Mouse (Mus musculus): ENCODE measurements around the gene F5. TPM values are rescaled to one million over a fixed set of nuclear protein-coding genes. Genes with fewer than 3 reads are reported as not detected.

Gene F5
- polyA plus RNA-seq, 1 experiment from 2014 or later = 0.32 TPM

GRCm38 (mm10) chr1:164241494-164241893, 89.9 kb downstream of the F5 start:
- Histone ChIP-seq H3K9ac (ENCODE audit: low read depth, low read length) (no peak overlapping the region), H3K36me3 (ENCODE audit: control insufficient read depth, insufficient read depth, low read length) (no peaks in the 10 kb centered on the region), H3K9me3 (ENCODE audit: control insufficient read depth, low read length) (no peaks in the 10 kb centered on the region), H3K27me3 (replicated peaks; ENCODE audit: control insufficient read depth, insufficient read depth, low read length) (no peaks in the 10 kb centered on the region), H3K4me1 (ENCODE audit: control insufficient read depth, insufficient read depth, low read length) (no peaks in the 10 kb centered on the region), H3K4me3 (ENCODE audit: low read length) (no peak overlapping the region), H3K4me2 (ENCODE audit: low read depth, low read length) (no peak overlapping the region), H3K27ac (ENCODE audit: low read length) (no peak overlapping the region)
- no peak for ATAC-seq
- WGBS = 78% methylated on average over 2 of the region's 2 CpGs

- Histone ChIP-seq H3K4me2 (ENCODE audit: low read depth, low read length) (no peak overlapping the region), H3K4me1 (ENCODE audit: control insufficient read depth, insufficient read depth, low read length) (peaks cover 2% of the 10 kb centered on the region), H3K27ac (ENCODE audit: low read length) (no peak overlapping the region), H3K4me3 (ENCODE audit: low read length) (no peak overlapping the region), H3K36me3 (ENCODE audit: control insufficient read depth, insufficient read depth, low read length) (no peaks in the 10 kb centered on the region), H3K9ac (ENCODE audit: low read depth, low read length) (no peak overlapping the region), H3K27me3 (replicated peaks; ENCODE audit: control insufficient read depth, insufficient read depth, low read length) (no peaks in the 10 kb centered on the region), H3K9me3 (ENCODE audit: control insufficient read depth, low read length) (no peaks in the 10 kb centered on the region)
- ATAC-seq = peak; percentile 68
- whole genome bisulfite sequencing = 57% methylated on average over 8 of the region's 8 CpGs
These were observed 91.2 kb downstream of the F5 start for GRCm38 (mm10) chr1:164242809-164243208.

GRCm38 (mm10) chr1:164247442-164247841, 95.8 kb downstream of the F5 start:
- H3K4me1 ChIP-seq (ENCODE audit: control insufficient read depth, insufficient read depth, low read length) = peaks cover 13% of the 10 kb centered on the region
- H3K4me3 ChIP-seq (ENCODE audit: low read length) = no peak overlapping the region
- H3K9ac ChIP-seq (ENCODE audit: low read depth, low read length) = 0 out of 2 replicates have a peak overlapping the region, but pooled peaks have one; percentile 72
- peak overlapping the region; percentile 80; the same call in 1 of the 2 replicates for H3K27ac ChIP-seq (ENCODE audit: low read length)
- no peaks in the 10 kb centered on the region for H3K9me3 ChIP-seq (ENCODE audit: control insufficient read depth, low read length)
- ATAC-seq = no peak
- H3K36me3 ChIP-seq (ENCODE audit: control insufficient read depth, insufficient read depth, low read length) = no peaks in the 10 kb centered on the region
- WGBS = 50% methylated on average over 8 of the region's 8 CpGs
- H3K4me2 ChIP-seq (ENCODE audit: low read depth, low read length) = peak overlapping the region; percentile 55; the same call in 1 of the 2 replicates
- no peaks in the 10 kb centered on the region for H3K27me3 ChIP-seq (replicated peaks; ENCODE audit: control insufficient read depth, insufficient read depth, low read length)

GRCm38 (mm10) chr1:164247971-164248370, 96.3 kb downstream of the F5 start:
- H3K4me2 ChIP-seq (ENCODE audit: low read depth, low read length) = peak overlapping the region; percentile 55
- H3K9ac ChIP-seq (ENCODE audit: low read depth, low read length) = peak overlapping the region; percentile 72
- no peaks in the 10 kb centered on the region for H3K36me3 ChIP-seq (ENCODE audit: control insufficient read depth, insufficient read depth, low read length)
- H3K4me3 ChIP-seq (ENCODE audit: low read length) = peak overlapping the region; percentile 85
- no peak for ATAC-seq
- WGBS = 18% methylated on average over 10 of the region's 10 CpGs
- H3K27me3 ChIP-seq (replicated peaks; ENCODE audit: control insufficient read depth, insufficient read depth, low read length) = no peaks in the 10 kb centered on the region
- H3K27ac ChIP-seq (ENCODE audit: low read length) = peak overlapping the region; percentile 80
- no peaks in the 10 kb centered on the region for H3K9me3 ChIP-seq (ENCODE audit: control insufficient read depth, low read length)
- H3K4me1 ChIP-seq (ENCODE audit: control insufficient read depth, insufficient read depth, low read length) = peaks cover 17% of the 10 kb centered on the region

GRCm38 (mm10) chr1:164248465-164249331, 97.1 kb downstream of the F5 start, which contains the start of gene Slc19a2:
Slc19a2 (plus strand) TSS chr1:164249046.
- peak within 1 kb of the TSS; percentile 85 for H3K4me2 ChIP-seq (ENCODE audit: low read depth, low read length)
- H3K27ac ChIP-seq (ENCODE audit: low read length) = peak within 1 kb of the TSS; percentile 80
- peaks cover 18% of the 10 kb centered on the region for H3K4me1 ChIP-seq (ENCODE audit: control insufficient read depth, insufficient read depth, low read length)
- H3K4me3 ChIP-seq (ENCODE audit: low read length) = peak within 1 kb of the TSS; percentile 85
- peak; percentile 96 for ATAC-seq
- no peaks in the 10 kb centered on the region for H3K9me3 ChIP-seq (ENCODE audit: control insufficient read depth, low read length)
- H3K27me3 ChIP-seq (replicated peaks; ENCODE audit: control insufficient read depth, insufficient read depth, low read length) = no peaks in the 10 kb centered on the region
- WGBS = under 1% methylated on average over 70 of the region's 79 CpGs
- peak within 1 kb of the TSS; percentile 82 for H3K9ac ChIP-seq (ENCODE audit: low read depth, low read length)
- no peaks in the 10 kb centered on the region for H3K36me3 ChIP-seq (ENCODE audit: control insufficient read depth, insufficient read depth, low read length)

- ATAC-seq = no peak; the same call in 1 of the 2 replicates
- Histone ChIP-seq H3K27ac (ENCODE audit: low read length) (peak overlapping the region; percentile 74), H3K36me3 (ENCODE audit: control insufficient read depth, insufficient read depth, low read length) (no peaks in the 10 kb centered on the region), H3K4me3 (ENCODE audit: low read length) (peak overlapping the region; percentile 85), H3K4me1 (ENCODE audit: control insufficient read depth, insufficient read depth, low read length) (peaks cover 18% of the 10 kb centered on the region), H3K9me3 (ENCODE audit: control insufficient read depth, low read length) (no peaks in the 10 kb centered on the region), H3K9ac (ENCODE audit: low read depth, low read length) (peak overlapping the region; percentile 82), H3K27me3 (replicated peaks; ENCODE audit: control insufficient read depth, insufficient read depth, low read length) (no peaks in the 10 kb centered on the region), H3K4me2 (ENCODE audit: low read depth, low read length) (peak overlapping the region; percentile 85)
- under 1% methylated on average over 33 of the region's 33 CpGs for WGBS
These were observed 97.7 kb downstream of the F5 start for GRCm38 (mm10) chr1:164249332-164249711.

- H3K4me2 ChIP-seq (ENCODE audit: low read depth, low read length) = peak overlapping the region; percentile 85
- no peaks in the 10 kb centered on the region for H3K9me3 ChIP-seq (ENCODE audit: control insufficient read depth, low read length)
- H3K27ac ChIP-seq (ENCODE audit: low read length) = no peak overlapping the region
- peaks cover 18% of the 10 kb centered on the region for H3K4me1 ChIP-seq (ENCODE audit: control insufficient read depth, insufficient read depth, low read length)
- H3K4me3 ChIP-seq (ENCODE audit: low read length) = peak overlapping the region; percentile 85
- H3K27me3 ChIP-seq (replicated peaks; ENCODE audit: control insufficient read depth, insufficient read depth, low read length) = no peaks in the 10 kb centered on the region
- H3K36me3 ChIP-seq (ENCODE audit: control insufficient read depth, insufficient read depth, low read length) = no peaks in the 10 kb centered on the region
- H3K9ac ChIP-seq (ENCODE audit: low read depth, low read length) = peak overlapping the region; percentile 82; the same call in 1 of the 2 replicates
- 49% methylated on average over 8 of the region's 8 CpGs for WGBS
- ATAC-seq = no peak
These were observed 98.9 kb downstream of the F5 start for GRCm38 (mm10) chr1:164250391-164251150.

- no peak overlapping the region for H3K4me3 ChIP-seq (ENCODE audit: low read length)
- no peak overlapping the region for H3K4me2 ChIP-seq (ENCODE audit: low read depth, low read length)
- WGBS = 86% methylated on average over 1 of the region's 1 CpGs
- no peaks in the 10 kb centered on the region for H3K27me3 ChIP-seq (replicated peaks; ENCODE audit: control insufficient read depth, insufficient read depth, low read length)
- H3K9me3 ChIP-seq (ENCODE audit: control insufficient read depth, low read length) = no peaks in the 10 kb centered on the region
- no peak overlapping the region for H3K27ac ChIP-seq (ENCODE audit: low read length)
- H3K4me1 ChIP-seq (ENCODE audit: control insufficient read depth, insufficient read depth, low read length) = peaks cover 18% of the 10 kb centered on the region
- no peak overlapping the region for H3K9ac ChIP-seq (ENCODE audit: low read depth, low read length)
- no peak for ATAC-seq
- H3K36me3 ChIP-seq (ENCODE audit: control insufficient read depth, insufficient read depth, low read length) = no peaks in the 10 kb centered on the region
These were observed 99.8 kb downstream of the F5 start for GRCm38 (mm10) chr1:164251438-164251837.

- WGBS = 46% methylated on average over 5 of the region's 5 CpGs
- Histone ChIP-seq H3K9ac (ENCODE audit: low read depth, low read length) (no peak overlapping the region), H3K9me3 (ENCODE audit: control insufficient read depth, low read length) (no peaks in the 10 kb centered on the region), H3K27ac (ENCODE audit: low read length) (no peak overlapping the region), H3K36me3 (ENCODE audit: control insufficient read depth, insufficient read depth, low read length) (peaks cover 3% of the 10 kb centered on the region; the same call in 1 of the 2 replicates), H3K4me2 (ENCODE audit: low read depth, low read length) (no peak overlapping the region), H3K4me1 (ENCODE audit: control insufficient read depth, insufficient read depth, low read length) (peaks cover 18% of the 10 kb centered on the region), H3K4me3 (ENCODE audit: low read length) (no peak overlapping the region), H3K27me3 (replicated peaks; ENCODE audit: control insufficient read depth, insufficient read depth, low read length) (no peaks in the 10 kb centered on the region)
- no peak for ATAC-seq
These were observed 100.9 kb downstream of the F5 start for GRCm38 (mm10) chr1:164252551-164252950.
